Mouse (Mus musculus) forebrain, embryonic 16.5 days (tissue): Measurements from ENCODE around the gene Apoc1. TPM values are rescaled to one million over a fixed set of nuclear protein-coding genes. Genes with fewer than 3 reads are reported as not detected.
A peak's percentile ranks its signal among the peaks of the same experiment; 100 is the strongest.

Source experiments
- ATAC-seq: fragments of 200-750 bp; cut with Nextera tagmentation; 2 replicates; pipeline ENCODE4 v1.8.0; 2017; ENCODE audit warnings: mild to moderate bottlenecking, moderate library complexity
- H3K27ac ChIP-seq: fragments of 300-500 bp; sonication (generic); 2 replicates; pipeline ENCODE4 v1.5.1; 2014; ENCODE audit warnings: low read length, control low read depth
- H3K27me3 ChIP-seq: fragments of 300-500 bp; sonication (generic); replicated peaks from 2 replicates; pipeline ENCODE4 v1.6.1; 2014; ENCODE audit warnings: low read length; ENCODE audit not compliant: control insufficient read depth, insufficient read depth
- H3K36me3 ChIP-seq: fragments of 300-500 bp; sonication (generic); 2 replicates; pipeline ENCODE4 v1.6.1; 2014; ENCODE audit not compliant: control insufficient read depth, insufficient read depth
- H3K4me1 ChIP-seq: fragments of 300-500 bp; sonication (generic); replicated peaks from 2 replicates; pipeline ENCODE4 v1.6.1; 2014; ENCODE audit warnings: low read length; ENCODE audit not compliant: control insufficient read depth, insufficient read depth
- H3K4me2 ChIP-seq: fragments of 300-500 bp; sonication (generic); 2 replicates; pipeline ENCODE4 v1.6.1; 2014; ENCODE audit warnings: mild to moderate bottlenecking, low read length, control low read depth
- H3K4me3 ChIP-seq: fragments of 300-500 bp; sonication (generic); replicated peaks from 2 replicates; pipeline ENCODE4 v1.5.1; 2014; ENCODE audit warnings: mild to moderate bottlenecking, low read length, control low read depth
- H3K9ac ChIP-seq: fragments of 300-500 bp; sonication (generic); replicated peaks from 2 replicates; pipeline ENCODE4 v1.6.1; 2014; ENCODE audit warnings: low read depth, low read length, control low read depth
- H3K9me3 ChIP-seq: fragments of 300-500 bp; sonication (generic); 2 replicates; pipeline ENCODE4 v1.6.1; 2016; ENCODE audit warnings: low read length; ENCODE audit not compliant: control insufficient read depth
- WGBS: fragments of 180-500 bp; shearing (Covaris S2); extraction: QIAGEN DNeasy Blood & Tissue Kit; methylation state at CpG from one replicate; pipeline ENCODE4 v1.1.7; 2014; 5-methylcytosine and 5-hydroxymethylcytosine counted together
- polyA plus RNA-seq: library from polyadenylated mRNA; unstranded; fragments of >200 nt; fragmentation: Nextera tagmentation; extraction: Ambion mirVana; gene quantifications from 2 replicates; pipeline ENCODE4 v1.2.1, GENCODE M21; 2015

Apoc1 gene
- polyA plus RNA-seq, 1 experiment from 2014 or later: 0.58 TPM

GRCm38 (mm10) chr7:19680702-19681101, 11.8 kb downstream of the Apoc1 start:
- Histone ChIP-seq H3K9ac (no peak overlapping the region), H3K9me3 (no peaks in the 10 kb centered on the region), H3K36me3 (no peaks in the 10 kb centered on the region), H3K27ac (no peak overlapping the region), H3K27me3 (no peaks in the 10 kb centered on the region), H3K4me1 (no peaks in the 10 kb centered on the region), H3K4me2 (no peak overlapping the region), H3K4me3 (no peak overlapping the region)
- no peak for ATAC-seq
- WGBS: 85% methylated on average over 2 of the region's 2 CpGs

- ATAC-seq: no peak
- H3K36me3 ChIP-seq: no peaks in the 10 kb centered on the region
- no peaks in the 10 kb centered on the region for H3K27me3 ChIP-seq
- WGBS: 92% methylated on average over 3 of the region's 3 CpGs
- no peak overlapping the region for H3K27ac ChIP-seq
- no peak overlapping the region for H3K4me3 ChIP-seq
- H3K9ac ChIP-seq: no peak overlapping the region
- no peaks in the 10 kb centered on the region for H3K4me1 ChIP-seq
- H3K4me2 ChIP-seq: no peak overlapping the region
- H3K9me3 ChIP-seq: no peaks in the 10 kb centered on the region
These were observed 13.6 kb downstream of the Apoc1 start for GRCm38 (mm10) chr7:19678901-19679300.

DNA sequence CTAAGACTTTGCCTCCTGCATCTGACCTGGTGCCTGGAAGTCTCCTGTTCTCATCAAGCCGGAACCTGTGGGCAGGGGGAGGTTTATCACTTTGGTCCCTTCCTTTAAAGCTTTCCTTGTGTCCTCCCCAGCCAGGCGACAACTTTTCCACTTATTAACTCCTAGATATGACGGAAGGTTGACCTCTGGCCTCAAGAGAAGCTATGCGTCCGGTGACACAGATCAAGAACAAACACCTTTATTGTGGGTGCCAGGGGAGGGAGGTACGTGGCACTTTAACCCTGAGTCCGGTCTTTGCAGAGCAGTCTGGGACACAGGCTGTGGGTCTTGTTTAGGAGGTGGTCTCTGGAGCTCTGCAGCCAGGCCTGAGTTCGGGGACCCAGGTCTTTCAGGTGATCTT, 14.6 kb downstream of the Apoc1 start, which contains the start of gene Apoc2:
TSS of gene Apoc2 (minus strand) at position 70 of the 400 bp plus-strand sequence.
- H3K4me2 ChIP-seq: no peak within 1 kb of the TSS
- H3K9me3 ChIP-seq: no peaks in the 10 kb centered on the region
- WGBS: 85% methylated on average over 8 of the region's 8 CpGs
- ATAC-seq: no peak
- H3K36me3 ChIP-seq: no peaks in the 10 kb centered on the region
- no peak within 1 kb of the TSS for H3K4me3 ChIP-seq
- H3K27me3 ChIP-seq: no peaks in the 10 kb centered on the region
- no peak within 1 kb of the TSS for H3K9ac ChIP-seq
- H3K27ac ChIP-seq: no peak within 1 kb of the TSS
- H3K4me1 ChIP-seq: no peaks in the 10 kb centered on the region

- H3K27ac ChIP-seq: no peak overlapping the region
- H3K27me3 ChIP-seq: no peaks in the 10 kb centered on the region
- no peak overlapping the region for H3K9ac ChIP-seq
- H3K9me3 ChIP-seq: no peaks in the 10 kb centered on the region
- H3K4me3 ChIP-seq: no peak overlapping the region
- ATAC-seq: no peak
- 61% methylated on average over 1 of the region's 1 CpGs for WGBS
- H3K4me2 ChIP-seq: no peak overlapping the region
- H3K4me1 ChIP-seq: no peaks in the 10 kb centered on the region
- H3K36me3 ChIP-seq: no peaks in the 10 kb centered on the region
These were observed 15.8 kb downstream of the Apoc1 start for GRCm38 (mm10) chr7:19676662-19677061.

GRCm38 (mm10) chr7:19675824-19676223, 16.6 kb downstream of the Apoc1 start:
- no peaks in the 10 kb centered on the region for H3K4me1 ChIP-seq
- ATAC-seq: no peak
- H3K36me3 ChIP-seq: no peaks in the 10 kb centered on the region
- no peak overlapping the region for H3K4me2 ChIP-seq
- H3K27ac ChIP-seq: no peak overlapping the region
- WGBS: 82% methylated on average over 10 of the region's 10 CpGs
- H3K4me3 ChIP-seq: no peak overlapping the region
- H3K9me3 ChIP-seq: no peaks in the 10 kb centered on the region
- 0 out of 2 replicates have a peak, but pooled peaks cover 2% of the 10 kb centered on the region for H3K27me3 ChIP-seq
- H3K9ac ChIP-seq: no peak overlapping the region

DNA sequence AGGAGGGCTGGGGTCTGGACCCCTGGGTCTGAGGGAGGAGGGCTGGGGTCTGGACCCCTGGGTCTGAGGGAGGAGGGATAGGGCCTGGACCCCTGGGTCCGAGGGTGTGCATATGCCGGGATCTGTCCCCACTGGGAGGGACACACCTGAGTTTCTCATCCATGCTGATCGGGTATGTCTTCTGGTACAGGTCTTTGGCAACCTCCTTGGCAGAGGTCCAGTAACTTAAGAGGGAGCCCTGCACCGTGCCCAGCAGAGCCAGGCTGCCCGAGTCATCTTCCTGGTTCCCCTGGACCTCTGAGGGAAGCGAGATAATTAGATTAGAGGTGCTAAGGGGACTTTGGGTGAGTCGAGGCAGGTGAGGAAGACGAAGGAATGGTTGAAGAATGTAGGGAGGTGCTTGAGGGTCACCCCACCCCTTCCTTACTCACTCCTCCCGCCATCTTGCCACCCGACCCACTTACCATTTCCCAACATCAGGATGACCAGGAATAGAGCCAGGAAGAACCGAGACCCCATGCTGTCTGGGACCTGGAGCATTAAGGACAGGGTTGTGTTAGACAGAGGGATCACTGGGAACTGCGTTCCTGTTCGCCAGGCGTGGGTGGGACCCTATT, 19.3 kb downstream of the Apoc1 start:
- no peak overlapping the region for H3K9ac ChIP-seq
- 0 out of 2 replicates have a peak, but pooled peaks cover 2% of the 10 kb centered on the region for H3K27me3 ChIP-seq
- no peak overlapping the region for H3K4me2 ChIP-seq
- no peak overlapping the region for H3K27ac ChIP-seq
- no peak overlapping the region for H3K4me3 ChIP-seq
- ATAC-seq: no peak
- H3K9me3 ChIP-seq: no peaks in the 10 kb centered on the region
- H3K4me1 ChIP-seq: peaks cover 5% of the 10 kb centered on the region
- no peaks in the 10 kb centered on the region for H3K36me3 ChIP-seq
- 68% methylated on average over 14 of the region's 14 CpGs for WGBS

GRCm38 (mm10) chr7:19671511-19671910, 20.9 kb downstream of the Apoc1 start:
- no peak overlapping the region for H3K4me3 ChIP-seq
- WGBS: 72% methylated on average over 10 of the region's 10 CpGs
- no peaks in the 10 kb centered on the region for H3K36me3 ChIP-seq
- no peaks in the 10 kb centered on the region for H3K9me3 ChIP-seq
- 0 out of 2 replicates have a peak, but pooled peaks cover 2% of the 10 kb centered on the region for H3K27me3 ChIP-seq
- ATAC-seq: no peak
- peaks cover 5% of the 10 kb centered on the region for H3K4me1 ChIP-seq
- H3K4me2 ChIP-seq: no peak overlapping the region
- no peak overlapping the region for H3K27ac ChIP-seq
- H3K9ac ChIP-seq: no peak overlapping the region

DNA sequence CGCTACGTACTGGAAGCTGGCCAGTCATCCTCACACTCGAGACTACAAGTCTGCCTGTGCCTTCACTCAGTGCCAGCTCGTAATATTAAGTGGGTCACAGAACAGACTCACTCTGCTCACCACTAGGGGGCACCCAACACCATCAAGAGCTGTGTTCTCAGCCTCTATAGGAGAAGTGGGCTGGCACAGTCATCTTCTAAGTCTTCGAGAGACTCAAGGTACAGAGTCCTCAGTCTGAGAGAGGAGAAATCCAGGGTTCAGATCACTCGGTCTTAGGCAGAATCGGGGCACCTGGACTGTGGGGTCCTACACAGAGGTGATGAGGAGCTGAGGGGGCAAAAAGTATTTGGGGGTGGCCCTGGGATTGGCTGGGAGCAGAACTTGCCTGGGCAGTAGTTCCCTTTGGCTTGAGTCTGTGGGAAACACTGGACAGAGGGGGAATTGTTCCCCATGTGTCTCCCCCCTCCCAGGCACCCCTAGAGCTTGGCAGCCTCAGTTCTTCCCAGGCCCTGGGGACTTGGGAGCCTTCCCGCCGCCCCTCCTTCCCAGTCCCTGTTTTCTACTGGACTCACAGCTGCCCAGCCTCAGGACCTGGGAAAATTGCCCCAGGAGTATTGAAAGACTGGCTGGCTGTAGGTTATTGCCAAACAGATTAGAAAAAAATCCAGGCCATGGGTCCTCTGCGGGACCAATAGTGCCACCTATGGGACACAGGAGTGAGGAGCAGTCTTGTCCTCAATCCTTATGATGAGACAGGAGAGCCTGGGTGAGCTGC, 23.3 kb downstream of the Apoc1 start:
- H3K27ac ChIP-seq: peak overlapping the region; percentile 71; the same call in 1 of the 2 replicates
- ATAC-seq: peak; percentile 73
- no peaks in the 10 kb centered on the region for H3K36me3 ChIP-seq
- H3K27me3 ChIP-seq: 0 out of 2 replicates have a peak, but pooled peaks cover 2% of the 10 kb centered on the region
- no peak overlapping the region for H3K4me3 ChIP-seq
- no peak overlapping the region for H3K9ac ChIP-seq
- WGBS: 2% methylated on average over 10 of the region's 10 CpGs
- H3K9me3 ChIP-seq: no peaks in the 10 kb centered on the region
- H3K4me2 ChIP-seq: no peak overlapping the region
- peaks cover 14% of the 10 kb centered on the region for H3K4me1 ChIP-seq

DNA sequence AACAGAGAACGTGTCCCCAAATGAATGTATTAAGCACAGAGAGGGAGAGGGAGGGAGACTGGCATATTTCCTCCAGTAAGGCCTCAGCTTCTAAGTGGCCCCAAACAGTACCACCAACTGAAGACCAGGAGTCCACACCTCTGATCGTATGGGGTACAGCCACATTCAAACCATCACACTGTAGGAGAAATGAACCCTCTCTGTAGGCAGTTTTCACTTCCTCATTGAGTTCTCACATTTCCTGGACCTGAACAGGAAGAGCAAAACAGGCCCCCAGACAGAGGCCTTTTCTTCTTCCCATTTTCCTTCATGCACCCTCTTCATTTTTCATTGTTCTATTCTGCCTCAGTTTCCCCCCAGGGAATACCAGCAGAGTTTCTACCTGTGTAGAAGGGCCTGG, 25.0 kb downstream of the Apoc1 start:
- 76% methylated on average over 2 of the region's 2 CpGs for WGBS
- 0 out of 2 replicates have a peak, but pooled peaks cover 2% of the 10 kb centered on the region for H3K27me3 ChIP-seq
- H3K4me2 ChIP-seq: no peak overlapping the region
- H3K27ac ChIP-seq: no peak overlapping the region
- H3K9ac ChIP-seq: no peak overlapping the region
- peaks cover 29% of the 10 kb centered on the region for H3K4me1 ChIP-seq
- no peak for ATAC-seq
- H3K4me3 ChIP-seq: no peak overlapping the region
- H3K9me3 ChIP-seq: no peaks in the 10 kb centered on the region
- H3K36me3 ChIP-seq: no peaks in the 10 kb centered on the region
